Mouse (Mus musculus) mouse trophoblast stem cell (cell line): ENCODE measurements around the gene Olfr97.
"Not testable (repeated sequence)": the region's sequence is repeated elsewhere in the genome, so short reads cannot be mapped to it uniquely, and the experiment has no call there.

Experiments
- in situ Hi-C, 2 experiments: fragments of 300-500 bp; cut with MseI, MboI; formaldehyde crosslinking; loops; 2 replicates in 1 of 2; 3 replicates in 1 of 2; pipeline ENCODE4 v1.15.1; 2025

The Olfr97 gene

DNA sequence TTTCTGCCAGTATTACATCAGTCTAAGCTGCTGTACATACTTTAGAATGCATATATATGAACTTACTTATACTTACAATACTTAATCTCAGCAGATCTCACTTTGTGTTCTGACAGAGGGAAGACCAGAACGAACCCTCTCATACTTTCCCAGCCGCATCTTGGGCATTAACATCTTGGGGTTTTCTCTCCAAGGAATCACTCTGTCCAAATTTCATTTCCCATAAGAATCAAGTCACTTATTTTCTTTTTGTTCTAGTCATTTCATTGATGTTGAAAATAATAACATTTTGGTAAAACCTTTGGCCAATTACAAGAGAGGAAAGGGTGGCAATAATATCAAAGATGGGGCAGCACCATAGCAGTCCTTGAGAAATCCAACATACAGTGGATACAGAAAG is at the start of gene Olfr97:
Olfr97 (minus strand) TSS at position 101 of the 400 bp plus-strand sequence.
- in situ Hi-C loops = not testable (repeated sequence)

DNA sequence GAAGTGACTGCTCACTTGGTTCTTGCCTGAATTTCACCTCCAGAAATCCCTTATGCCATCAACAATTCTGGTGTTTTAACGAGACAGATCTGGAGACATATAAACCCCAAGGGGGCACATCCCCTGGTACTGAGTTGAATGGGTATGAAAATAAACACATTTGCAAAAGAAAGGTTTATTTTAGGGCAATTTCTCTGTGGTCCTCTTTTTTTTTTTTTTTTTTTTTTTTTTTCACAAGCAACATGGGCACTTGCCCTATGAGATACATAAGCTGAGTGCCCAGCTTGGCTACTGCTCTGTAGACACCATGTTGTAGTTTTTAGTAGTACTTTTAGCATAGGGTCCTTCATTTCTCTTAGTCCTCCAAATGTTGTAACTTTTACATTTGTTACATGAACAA is 46.2 kb upstream of the Olfr97 start, which contains the start of gene Olfr99:
Olfr99 (minus strand) TSS at position 101 of the 400 bp plus-strand sequence.
- in situ Hi-C loops = no loop called here

DNA sequence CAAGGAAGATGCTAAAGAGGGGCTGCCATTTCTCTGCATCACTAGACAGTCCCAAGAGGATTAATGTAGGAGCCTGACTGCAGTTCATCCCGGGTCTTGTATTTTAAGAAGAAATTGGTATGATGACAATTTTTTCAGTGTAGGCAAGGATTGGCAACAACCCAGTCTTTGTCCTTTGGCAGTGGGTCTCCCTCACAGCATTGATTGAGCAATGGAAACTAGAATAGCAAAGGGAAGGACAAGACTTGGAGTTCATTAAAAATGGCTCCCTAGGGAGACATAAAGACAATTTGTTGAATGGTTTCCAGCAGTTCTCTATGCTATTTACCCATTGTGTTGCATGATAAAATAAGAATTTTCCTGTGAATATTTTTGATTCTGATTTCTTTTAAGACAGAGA is 43.2 kb upstream of the Olfr97 start:
- in situ Hi-C loops = no loop called here

DNA sequence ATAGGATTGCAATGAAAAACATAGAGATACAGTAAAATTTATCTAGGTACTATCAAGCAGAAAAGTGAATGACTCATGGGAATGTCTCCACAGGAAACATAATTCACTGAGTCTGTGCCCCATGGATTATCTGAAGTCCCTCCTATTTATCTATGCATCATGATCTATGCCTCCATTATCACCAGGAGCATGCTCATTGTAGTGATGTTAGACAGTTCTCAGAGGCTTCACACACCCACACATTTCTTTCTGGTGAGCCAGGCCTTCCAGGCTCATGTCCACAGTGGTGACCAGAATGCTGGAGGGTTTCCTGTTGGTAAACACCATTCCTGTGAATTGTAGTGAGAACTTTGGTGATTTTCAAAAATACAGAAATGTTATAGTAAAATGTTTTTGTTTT is 39.4 kb upstream of the Olfr97 start:
- in situ Hi-C loops = no loop called here

DNA sequence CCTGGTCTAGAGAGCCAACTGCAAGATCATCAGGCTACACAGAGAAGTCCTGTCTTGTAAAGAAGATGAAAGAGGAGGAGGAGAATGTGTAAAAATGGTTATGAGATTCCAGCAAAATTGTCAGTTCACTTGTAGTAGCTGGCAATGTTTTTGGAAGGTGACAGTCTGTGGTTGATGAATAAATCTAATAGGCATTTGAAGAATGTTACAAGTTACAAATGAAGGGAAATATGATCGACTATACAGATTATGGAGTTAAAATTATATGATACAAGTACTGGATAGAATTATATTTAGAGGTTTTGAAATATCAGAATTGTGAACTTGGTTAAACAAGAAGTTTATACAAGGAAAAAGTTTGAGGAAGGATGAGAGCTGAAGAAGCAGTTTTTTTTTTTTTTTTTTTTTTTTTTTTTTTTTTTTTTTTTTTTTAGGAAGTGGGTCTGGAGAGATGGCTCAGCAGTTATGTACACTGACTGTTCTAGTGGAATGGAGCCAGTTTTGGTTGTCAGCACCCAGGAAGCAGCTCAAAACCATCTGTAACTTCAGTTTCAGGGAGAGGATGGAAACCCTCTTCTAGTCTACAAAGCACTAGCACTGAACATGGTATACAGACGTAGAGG is 38.6 kb upstream of the Olfr97 start:
- in situ Hi-C loops = no loop called here

DNA sequence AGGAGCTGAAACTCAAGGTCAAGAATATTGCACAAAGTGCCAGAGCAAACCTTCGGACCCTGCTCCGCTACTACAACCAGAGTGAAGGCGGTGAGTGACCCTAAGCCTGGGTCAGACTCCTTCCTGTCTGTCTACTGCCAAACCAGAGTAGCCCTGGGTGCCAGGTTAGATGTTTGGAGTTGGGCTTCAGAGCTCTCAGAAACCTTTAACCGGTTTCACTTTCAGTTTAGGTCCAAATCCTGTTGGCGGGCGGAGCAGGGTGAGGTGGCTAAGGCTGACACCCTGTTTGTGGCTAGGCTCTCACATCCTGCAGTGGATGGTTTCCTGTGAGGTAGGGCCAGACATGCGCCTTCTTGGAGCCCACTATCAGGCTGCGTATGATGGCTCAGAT is 33.6 kb upstream of the Olfr97 start:
- in situ Hi-C loops = no loop called here

DNA sequence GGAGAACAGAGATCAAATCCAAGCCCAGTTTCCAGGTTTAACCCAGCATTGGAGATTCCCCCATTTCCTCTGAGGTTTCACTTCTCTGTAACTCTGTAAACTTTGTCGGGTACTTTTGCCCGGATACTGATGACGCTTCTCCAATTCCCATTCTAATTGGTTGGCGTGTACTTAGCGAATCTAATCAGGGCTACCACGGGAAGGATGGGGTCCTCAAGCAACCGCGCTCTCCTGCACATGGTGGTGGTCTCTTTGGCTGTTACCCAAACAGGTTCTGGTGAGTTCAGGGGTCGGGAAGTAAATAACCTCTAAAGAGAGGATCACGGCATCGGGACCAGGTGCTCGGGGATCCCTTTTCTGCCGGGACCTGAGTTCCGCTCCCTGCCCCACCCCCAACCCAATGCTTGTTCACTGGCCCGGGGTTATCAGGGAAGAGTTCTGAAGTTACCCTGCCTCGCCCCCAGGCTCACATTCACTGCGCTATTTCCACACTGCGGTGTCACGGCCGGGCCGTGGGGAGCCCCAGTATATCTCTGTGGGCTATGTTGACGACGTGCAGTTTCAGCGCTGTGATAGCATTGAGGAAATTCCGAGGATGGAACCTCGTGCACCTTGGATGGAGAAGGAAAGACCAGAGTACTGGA is 33.0 kb upstream of the Olfr97 start, which contains the start of gene H2-M3:
H2-M3 (plus strand) TSS at position 163 of the 644 bp plus-strand sequence.
- in situ Hi-C loops = no loop called here

DNA sequence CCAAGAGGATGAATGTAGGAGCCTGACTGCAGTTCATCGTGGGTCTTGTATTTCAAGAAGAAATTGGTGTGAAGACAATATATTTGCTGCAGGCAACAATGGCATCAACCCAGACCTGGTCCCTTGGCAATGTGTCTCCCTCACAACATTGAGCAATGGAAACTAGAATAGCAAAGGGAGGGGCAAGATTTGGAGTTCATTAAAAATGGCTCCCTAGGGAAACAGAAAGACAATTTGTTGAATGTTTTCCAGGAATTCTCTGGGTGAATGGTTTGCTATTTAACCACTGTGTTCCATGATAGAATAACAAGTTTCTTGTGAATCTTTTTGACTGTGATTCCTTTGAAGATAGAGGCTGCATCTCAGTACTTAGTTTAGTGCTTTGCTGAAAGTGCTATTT is 26.5 kb upstream of the Olfr97 start, which contains the start of gene Olfr98:
Olfr98 (minus strand) TSS at position 124 of the 400 bp plus-strand sequence.
- in situ Hi-C loops = no loop called here

DNA sequence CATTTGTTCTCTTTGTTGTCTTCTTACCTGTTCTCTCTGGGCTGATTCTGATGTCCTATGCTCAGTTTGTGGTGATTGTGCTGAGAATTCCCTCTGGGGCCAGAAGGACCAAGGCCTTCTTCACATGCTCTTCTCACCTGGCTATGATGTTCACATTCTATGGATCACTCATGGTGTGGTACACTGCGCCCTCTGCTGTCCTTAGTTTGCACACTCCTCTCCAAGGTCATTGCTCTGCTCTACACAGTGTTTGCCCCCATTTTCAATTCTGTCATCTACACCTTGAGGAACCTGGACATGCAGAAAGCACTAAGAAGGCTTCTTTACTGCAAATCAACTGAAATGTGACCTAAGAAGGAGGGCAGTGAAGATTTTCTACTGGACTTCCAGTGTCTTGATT is 13.4 kb upstream of the Olfr97 start:
- in situ Hi-C loops = no loop called here

DNA sequence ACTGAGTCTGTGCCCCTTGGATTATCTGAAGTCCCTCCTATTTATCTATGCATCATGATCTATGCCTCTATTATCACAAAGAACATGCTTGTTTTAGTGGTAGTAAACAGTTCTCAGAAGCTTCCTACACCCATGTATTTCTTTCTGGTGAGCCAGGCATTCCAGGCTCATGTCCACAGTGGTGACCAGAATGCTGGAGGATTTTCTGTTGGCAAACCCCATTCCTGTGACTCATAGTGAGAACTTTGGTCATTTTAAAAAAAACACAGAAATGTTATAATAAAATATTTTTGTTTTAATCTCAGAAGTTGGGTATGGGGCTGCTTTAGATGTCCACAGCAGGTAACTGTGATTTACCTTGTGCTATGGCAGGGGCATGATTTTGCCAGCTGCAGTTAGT is 12.3 kb upstream of the Olfr97 start:
- in situ Hi-C loops = no loop called here

DNA sequence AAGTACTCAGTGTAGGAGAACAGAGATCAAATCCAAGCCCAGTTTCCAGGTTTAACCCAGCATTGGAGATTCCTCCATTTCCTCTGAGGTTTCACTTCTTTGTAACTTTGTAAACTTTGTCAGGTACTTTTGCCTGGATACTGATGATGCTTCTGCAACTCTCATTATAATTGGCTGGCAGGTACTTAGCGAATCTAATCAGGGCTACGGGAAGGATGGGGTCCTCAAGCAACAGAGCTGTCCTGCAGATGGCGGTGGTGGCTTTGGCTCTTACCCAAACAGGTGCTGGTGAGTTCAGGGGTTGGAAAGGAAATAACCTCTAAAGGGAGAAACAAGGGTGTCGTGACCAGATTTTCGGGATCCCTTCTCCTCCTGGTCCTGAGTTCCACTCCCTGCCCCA is 9.6 kb upstream of the Olfr97 start:
- in situ Hi-C loops = no loop called here

DNA sequence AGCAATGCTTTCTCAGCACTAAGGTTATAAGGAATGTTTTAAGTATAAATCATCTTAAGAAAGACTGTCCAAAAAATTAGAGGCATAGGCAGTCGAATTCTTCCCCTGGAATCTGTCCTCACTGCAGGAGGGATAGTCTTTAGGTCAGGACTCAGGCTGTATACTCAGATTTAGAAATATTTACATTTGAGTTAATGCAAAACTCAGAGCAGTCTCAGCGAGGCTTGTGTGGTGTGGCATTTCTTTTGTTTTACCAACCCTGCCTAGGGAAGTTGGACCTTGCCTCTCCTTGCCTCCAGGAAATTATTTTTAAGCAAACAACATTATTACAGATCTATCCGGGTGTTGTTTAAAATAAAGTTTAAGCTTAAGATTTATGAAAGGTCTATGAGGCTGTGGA is 5.1 kb upstream of the Olfr97 start:
- in situ Hi-C loops = no loop called here

DNA sequence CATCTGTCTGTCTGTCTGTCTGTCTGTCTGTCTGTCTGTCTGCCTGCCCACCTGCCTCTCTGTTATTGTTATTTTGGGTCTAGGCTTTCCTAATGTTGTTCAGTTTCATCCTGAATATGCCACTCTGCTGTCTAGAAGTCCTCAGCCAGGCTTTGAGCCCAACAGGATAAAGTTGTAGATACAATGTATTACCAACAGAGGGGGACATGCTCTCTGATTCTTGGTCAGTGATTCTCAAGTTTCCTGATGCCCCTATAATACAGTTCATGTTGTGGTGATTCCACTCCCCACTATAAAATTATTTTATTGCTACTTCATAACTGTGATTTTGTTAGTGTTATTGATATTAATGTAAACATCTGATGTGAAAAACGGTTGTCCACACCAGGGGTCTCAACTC is 15.3 kb downstream of the Olfr97 start:
- in situ Hi-C loops = loop anchor here (25.0 kb wide), 1 partner anchor 310 kb away; no protein-coding TSS in a partner anchor

DNA sequence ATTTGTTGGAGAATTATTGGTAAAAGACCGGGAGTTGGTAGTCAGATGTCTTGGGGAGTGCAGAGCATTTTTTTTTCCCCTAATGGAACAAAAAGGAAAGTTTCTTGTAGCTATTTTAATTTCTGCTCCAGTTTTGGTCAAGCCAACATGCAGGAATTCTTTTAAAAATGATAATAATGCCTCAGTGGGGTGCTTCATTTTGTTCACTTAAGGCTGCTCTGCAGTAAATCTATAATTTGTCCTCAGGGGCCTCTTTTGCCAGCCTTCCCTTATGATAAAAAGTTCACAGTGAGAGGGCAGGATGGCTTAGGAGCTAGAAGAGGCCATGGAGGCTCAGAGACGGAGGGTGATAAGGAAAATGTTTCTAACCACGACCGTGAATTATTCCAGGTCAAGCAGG is 17.3 kb downstream of the Olfr97 start, which contains the start of gene Olfr96:
Olfr96 (plus strand) TSS at position 301 of the 400 bp plus-strand sequence.
- in situ Hi-C loops = loop anchor here (25.0 kb wide), 1 partner anchor 308 kb away; no protein-coding TSS in a partner anchor

DNA sequence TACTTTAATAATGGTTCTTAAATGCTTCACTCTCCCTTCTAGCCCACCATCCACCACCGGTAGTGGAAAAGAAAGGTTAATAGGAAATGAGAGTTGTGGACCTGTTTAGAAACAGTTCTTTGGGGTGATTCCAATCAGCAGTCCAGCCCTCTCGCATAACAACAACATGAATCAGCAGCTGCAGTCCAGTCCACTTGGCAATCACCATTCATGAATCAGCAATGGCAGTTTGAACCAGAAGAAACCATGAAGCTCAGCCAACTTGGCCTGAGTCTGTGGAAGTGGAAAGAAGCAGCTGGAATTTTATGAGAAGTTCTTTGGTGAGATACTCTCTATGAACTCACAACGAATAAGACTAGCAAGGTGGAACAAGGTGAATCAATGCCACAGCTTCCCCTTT is 18.6 kb downstream of the Olfr97 start:
- in situ Hi-C loops = loop anchor here (25.0 kb wide), 1 partner anchor 306 kb away; no protein-coding TSS in a partner anchor

DNA sequence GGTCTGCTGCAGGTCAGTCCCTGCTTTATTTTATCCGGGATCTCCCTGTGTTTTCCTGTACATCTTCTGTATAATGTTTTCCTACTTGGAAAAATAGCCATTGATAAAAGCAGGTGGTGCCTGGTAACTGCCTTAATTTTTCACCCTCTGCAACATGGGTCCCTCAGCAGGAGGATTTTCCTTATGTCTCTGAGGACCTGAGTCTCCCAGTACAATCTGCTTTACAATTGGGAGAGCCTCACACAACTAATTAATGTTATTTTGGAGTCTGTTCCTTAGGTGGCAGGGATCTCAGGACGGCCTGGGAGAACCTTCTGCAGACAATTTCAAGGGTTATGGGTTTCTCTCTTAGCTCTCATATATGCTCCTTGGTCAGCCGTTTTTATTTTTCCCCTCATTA is 24.1 kb downstream of the Olfr97 start, which contains the start of gene Olfr95:
Olfr95 (minus strand) TSS at position 101 of the 400 bp plus-strand sequence.
- in situ Hi-C loops = loop anchor here (25.0 kb wide), 1 partner anchor 301 kb away; no protein-coding TSS in a partner anchor

DNA sequence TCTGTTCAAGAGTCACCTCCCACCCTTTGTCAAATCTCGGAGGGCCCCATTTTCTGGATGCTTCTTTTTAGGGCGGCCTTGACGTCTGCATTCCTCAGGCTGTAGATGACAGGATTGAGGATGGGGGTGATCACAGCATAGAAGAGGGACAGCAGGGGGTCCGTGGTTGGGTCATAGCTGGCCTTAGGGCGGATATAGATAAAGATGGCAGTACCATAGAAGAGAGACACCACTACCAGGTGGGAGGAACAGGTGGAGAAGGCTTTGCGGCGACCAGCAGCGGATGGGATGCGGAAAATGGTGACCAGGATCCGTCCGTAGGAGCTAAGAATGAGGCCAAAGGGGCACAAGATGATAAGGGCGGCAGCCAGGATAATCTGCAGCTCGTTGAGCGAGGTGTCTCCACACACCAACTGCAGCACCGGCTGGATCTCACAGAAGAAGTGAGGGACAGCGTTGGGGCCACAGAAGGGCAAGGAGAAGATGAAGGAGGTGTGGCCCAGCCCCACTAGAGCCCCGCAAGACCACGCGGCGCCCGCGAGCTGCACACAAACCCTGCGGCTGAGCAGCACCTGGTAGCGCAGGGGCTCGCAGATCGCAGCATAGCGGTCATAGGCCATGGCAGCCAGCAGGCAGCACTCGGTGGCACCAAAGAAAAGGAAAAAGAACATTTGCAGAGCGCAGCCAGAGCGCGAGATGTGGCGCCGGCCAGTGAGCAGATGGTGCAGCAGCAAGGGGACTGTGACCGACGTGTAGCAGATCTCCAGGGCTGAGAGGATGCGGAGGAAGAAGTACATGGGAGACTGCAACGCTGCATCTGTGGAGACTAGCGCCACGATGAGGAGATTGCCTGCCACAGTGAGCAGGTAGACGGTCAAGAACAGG is 26.0 kb downstream of the Olfr97 start:
- in situ Hi-C loops = loop anchor here (25.0 kb wide), 1 partner anchor 299 kb away; no protein-coding TSS in a partner anchor

DNA sequence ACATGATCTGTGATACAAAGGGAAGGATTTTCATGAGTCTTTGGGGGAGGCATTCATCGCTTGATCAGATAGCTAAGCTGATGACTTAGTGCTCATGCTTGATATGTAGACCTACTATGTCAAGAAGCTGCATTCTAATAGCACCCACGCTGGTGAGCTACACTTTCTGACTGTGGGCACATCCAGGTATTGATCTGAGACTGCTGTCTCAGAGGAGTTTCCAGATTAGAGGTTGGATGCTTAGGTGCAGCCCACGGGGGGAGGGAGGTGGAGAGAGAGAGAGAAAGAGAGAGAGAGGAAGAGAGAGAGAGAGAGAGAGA is 33.3 kb downstream of the Olfr97 start:
- in situ Hi-C loops = loop anchor here (5.0 to 25.0 kb wide), 3 partner anchors 122 to 292 kb away; no protein-coding TSS in a partner anchor

DNA sequence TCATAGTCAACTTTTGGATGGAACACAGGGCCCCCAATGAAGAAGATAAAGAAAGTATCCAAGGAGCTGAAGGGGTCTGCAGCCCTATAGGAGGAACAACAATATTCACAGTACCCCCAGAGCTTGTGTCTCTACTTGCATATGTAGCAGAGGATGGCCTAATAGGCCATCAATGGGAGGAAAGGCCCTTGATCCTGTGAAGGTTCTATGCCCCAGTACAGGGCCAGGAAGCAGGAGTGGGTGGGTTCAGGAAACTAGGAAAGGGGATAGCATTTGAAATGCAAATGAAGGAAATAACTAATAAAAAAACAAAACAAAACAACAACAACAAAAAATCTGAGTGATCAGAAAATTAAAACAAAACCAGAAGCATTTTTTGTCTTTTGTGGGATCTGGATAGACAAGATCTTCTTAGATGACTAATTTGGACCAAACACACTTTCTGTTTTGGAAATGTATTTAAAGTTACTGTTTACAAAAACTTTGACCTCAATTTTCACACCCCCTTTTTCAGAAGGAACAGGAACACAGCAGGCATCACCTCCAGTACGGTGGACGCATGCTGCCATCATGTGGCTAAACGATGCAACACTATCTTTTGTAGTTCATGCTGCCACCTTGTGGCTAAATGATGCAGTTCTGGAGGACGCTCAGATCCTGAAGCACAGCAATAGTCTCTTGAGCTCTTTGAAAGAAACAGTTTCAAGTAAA is 33.8 kb downstream of the Olfr97 start:
- in situ Hi-C loops = loop anchor here (5.0 to 25.0 kb wide), 3 partner anchors 121 to 291 kb away; no protein-coding TSS in a partner anchor

DNA sequence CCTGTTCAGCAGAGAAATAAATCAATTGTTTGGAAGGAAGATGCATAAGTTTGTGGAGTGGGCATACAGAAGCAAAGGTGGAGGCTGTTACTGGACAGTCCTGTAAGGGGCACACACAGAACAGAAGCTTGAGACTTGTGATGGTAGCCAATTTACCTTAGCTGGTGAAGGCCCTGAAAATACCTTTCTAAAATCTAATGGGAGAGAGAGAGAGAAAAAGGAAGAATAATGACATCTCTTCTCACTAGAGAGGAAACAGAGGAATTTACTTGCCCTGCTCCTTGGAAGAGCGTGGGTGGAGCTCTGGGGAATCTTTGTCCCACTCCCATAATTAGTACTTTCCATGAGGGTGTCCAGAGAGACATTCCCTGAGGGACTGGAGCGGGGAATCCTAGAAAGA is 36.2 kb downstream of the Olfr97 start, which contains the start of gene Olfr94:
Olfr94 (minus strand) TSS at position 101 of the 400 bp plus-strand sequence.
- in situ Hi-C loops = loop anchor here (5.0 to 25.0 kb wide), 3 partner anchors 119 to 289 kb away; no protein-coding TSS in a partner anchor
